Mouse (Mus musculus): ENCODE measurements around the gene Pde11a.

DNA sequence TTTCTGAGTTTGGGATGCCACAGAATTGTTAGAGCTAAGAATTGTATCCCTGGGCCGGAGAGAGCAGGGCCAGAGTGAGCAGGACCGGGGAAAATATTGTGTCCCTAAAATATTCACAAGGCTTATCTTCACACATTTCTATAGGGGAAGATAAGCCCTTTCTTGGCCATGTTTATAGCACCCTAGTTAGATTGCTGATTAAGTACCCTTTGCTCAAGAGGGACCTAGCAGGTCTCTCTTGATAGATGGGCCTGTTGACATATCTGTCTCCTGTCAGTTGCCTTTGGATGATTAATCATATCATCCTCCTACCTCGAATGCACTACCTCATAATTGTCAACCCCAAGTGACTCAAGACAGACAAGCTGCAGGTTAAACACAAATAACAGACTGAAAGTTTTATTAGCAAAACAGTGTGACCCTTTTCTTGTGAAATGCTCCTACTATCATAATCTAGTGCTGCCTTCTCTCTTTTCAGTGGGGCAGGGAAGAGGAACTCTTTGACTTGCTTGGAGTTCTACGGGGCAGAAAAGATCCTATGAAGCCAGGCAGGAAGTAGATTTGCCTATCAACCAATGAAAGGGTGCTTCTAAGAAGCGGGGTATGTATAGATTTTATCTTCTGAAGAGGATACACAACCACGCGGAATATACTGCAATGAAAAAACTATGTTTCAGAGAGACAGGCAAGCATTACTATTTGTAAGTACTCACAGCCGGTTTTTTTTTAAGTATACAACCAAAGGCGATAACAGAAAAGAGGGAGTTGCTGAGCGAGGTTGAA, 100.7 kb downstream of the Pde11a start:
- TF ChIP-seq CTCF (IDR thresholded peaks at IDR 0.05; ENCODE audit: low read depth, low read length) (no peak), POLR2A (IDR thresholded peaks at IDR 0.05; ENCODE audit: extremely low read depth, insufficient read depth, low read length) (no peak)
